Mouse (Mus musculus) right cerebral cortex, adult 18-20 months (tissue): ENCODE measurements around the gene Pdia6.

Source experiments
- DNase-seq: peaks from one replicate; pipeline ENCODE4 v3.0.0; 2022; ENCODE audit warnings: mixed read lengths

The Pdia6 gene

DNA sequence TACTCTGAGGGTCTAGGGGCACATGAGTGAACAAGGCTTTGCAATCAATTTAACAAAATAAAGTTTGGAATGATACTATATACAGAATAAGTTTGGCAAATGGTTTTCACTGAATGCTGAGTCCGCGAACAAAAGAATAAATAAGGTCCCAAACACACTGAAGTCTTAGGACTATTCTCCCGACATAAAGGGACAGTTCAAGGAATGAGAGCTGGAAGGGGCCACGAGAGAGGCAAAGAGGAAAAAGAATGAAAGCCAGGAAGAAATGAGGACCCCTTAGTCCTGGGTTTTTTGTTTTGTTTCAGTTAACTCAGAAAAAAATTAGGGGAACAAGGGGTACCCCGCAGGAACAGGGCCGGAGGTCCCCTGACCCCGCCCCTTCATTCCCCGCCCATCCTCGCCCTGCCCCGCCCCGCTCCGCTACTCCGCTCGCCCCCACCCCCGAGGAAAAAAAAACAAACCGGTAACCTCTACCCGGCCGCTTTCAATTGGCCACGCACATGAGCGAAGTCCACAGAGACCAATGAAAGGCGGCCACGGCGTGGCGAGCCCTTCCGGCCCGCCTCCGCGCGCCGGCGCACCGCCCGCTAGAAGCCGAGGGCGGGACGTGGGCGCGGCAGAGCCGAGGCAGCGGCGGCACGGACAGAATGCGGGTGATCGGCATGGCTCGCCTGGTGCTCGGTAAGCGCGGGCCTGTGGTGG is at the start of gene Pdia6:
Pdia6 (plus strand) TSS at position 575 of the 702 bp plus-strand sequence.
- peak; percentile 95 for DNase-seq

DNA sequence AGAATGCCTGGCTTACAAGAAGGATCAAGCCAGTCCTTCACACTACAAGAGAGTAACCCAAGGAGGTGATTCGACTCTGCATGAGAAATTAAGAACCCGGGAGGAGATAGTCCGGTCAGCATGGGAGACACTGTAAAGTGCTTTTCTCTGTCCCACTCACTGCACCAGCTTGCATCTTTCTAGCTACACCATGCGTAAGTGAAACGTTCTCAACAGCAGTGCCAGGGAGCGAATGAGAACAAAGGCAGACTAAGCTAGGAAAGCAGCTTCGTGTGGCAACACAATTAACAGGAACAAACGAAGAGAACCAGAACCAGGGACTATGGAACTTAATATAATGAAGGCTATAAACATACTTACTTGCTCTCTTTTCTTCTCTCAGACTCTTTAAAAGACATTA is 48.0 kb upstream of the Pdia6 start:
- DNase-seq: no peak

DNA sequence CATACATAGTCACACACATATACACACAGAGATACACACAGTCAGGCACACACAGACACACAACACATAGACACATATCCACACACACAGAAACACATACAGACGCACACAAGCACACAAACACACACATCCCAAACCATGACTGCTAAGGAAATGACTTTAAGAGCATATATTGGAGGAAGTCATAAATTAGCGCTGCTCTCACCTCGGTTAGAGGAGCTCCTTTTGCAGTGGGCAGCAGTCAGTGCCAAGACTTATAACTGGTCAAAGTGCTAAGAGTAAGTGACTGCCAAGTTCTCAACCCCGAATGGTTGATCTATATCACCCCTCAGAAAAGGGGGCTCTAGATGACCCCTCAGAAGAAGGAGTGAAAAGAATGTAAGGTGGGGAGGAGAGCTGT is 47.2 kb upstream of the Pdia6 start:
- DNase-seq: no peak

DNA sequence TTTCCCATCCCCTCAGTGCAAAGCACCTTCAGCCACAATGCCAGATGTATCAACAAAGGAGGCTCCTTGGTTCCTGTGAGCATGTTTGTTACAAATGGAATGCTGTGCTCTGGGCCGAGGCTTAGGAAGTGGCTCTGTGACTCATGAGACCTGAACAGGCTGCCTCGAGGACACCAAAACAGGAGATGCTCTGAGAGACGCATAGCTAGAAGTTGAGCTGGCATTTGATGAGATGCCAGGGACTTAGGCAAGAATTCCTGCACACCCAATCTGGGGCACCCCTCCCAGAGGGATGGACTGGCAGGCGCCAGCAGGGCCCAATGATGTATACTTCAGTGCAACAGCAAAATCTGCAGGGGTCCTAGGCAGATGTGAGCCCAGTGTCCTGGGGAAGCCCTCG is 45.7 kb upstream of the Pdia6 start:
- DNase-seq: peak; percentile 21

DNA sequence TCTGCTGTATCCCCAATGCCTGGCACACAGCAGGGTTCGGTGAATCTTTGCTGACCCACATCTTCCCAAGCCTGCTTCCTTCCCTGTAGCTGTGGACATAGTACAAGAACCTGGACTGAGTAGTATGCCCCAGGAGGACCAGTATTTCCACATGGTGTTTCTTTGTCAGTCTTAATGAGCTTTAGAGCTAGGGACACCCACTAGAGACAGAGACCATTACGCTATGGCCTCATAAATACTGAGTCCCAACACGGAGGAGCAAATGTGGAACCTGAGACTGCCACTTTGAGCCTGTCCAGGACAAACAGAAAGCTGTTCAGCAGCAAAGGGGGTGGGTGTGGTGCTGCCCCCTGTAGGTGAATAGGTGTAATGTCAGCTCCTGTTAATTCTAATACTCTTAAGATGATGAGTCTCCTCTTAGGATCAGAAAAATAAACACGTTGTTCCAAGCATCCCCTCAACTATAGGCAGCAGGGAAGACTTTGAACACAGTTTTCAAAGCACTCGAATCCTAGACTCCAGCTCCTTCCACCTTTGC is 44.4 kb upstream of the Pdia6 start:
- no peak for DNase-seq

DNA sequence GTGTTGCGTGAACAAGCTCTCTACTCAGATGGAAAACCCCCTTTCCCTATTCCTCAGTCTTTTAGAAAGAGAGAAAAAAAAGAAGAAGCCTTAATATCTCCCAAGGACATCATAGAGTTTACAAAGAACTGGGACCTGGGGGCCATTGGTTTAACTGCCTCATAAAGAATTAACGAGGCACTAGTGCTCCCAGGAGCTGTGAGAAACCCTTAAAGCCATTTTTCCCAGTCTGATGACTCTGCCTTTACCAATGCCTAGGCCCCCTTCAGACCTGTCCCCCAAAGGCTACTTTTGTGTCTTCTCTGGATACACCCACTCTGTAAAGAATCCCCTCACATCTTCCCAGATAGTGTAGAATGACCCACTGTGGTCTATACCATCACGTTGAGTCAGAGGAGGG is 43.3 kb upstream of the Pdia6 start:
- no peak for DNase-seq

DNA sequence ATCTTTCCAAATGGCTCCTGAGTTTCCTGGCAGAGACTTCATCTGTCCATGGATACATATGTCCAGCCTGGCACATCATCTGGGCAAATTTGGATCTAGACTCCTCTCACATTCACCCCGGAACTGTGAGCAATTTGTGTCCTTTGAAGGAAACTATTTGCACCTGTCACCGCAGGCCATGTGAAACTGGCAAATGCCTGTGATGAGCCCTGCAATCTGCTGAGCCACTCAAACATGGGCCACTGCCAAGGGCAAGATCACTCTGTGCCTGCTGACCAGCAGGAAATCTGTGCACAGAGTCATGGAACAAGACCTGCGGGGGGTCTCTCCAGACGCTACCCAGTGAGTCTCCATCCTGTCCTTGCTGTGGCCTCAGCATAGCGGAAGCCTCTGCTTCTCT is 41.3 kb upstream of the Pdia6 start:
- no peak for DNase-seq

DNA sequence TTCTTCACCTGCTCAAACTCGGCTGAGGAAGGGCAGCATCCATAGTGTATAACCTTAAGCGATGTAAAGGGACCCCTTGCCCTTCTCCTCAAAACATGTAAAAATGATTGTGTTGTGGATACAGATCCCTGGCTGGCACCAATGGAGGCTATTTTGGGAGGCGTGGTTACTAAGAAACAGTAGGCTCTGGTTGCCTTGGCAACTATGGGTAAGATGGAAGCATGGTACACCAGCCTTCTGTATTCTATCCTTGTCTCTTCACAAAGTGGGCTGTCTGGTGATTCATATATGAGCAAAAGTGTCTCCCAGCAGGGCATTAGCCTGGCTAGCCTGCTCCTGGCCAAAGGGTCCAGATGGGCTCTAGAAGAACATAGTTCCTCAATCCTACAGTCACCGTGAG is 38.4 kb upstream of the Pdia6 start:
- peak; percentile 81 for DNase-seq

DNA sequence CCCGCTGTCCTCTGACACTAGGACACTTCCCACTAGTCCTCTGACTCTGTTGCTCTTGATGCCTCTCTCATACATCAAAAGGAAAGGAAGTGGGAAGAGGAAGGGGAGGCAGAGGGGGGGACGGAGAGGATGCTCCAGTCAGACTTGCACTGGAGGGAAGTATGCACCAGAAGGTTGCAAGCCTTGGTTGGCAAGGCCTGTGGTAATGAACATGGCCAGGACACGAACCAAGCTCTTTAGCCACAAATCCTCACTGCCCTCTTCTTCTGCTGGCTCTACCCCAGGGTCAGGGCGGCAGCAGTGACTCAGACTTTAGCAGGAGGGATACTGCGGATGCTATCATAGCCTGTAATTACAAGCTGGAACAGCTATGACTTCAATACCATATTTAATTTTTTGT is 35.8 kb upstream of the Pdia6 start:
- DNase-seq: no peak

DNA sequence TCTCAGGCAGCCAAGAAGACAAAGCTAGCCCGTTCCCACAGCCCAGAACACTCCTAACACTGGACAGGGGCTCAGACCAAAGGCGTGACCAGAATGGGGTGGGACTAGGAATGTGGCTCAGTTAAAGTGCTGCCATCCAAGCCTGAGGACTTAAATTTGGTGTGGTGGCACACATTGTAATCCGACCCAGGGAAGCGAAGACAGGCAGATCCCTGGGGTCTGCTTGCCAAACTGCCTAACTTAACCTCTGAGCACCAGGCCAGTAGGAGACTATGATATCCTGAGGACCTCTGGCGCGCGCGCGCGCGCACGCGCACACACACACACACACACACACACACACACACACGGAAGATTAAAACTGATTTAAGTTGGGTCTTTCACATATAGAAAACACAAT is 34.8 kb upstream of the Pdia6 start:
- no peak for DNase-seq

DNA sequence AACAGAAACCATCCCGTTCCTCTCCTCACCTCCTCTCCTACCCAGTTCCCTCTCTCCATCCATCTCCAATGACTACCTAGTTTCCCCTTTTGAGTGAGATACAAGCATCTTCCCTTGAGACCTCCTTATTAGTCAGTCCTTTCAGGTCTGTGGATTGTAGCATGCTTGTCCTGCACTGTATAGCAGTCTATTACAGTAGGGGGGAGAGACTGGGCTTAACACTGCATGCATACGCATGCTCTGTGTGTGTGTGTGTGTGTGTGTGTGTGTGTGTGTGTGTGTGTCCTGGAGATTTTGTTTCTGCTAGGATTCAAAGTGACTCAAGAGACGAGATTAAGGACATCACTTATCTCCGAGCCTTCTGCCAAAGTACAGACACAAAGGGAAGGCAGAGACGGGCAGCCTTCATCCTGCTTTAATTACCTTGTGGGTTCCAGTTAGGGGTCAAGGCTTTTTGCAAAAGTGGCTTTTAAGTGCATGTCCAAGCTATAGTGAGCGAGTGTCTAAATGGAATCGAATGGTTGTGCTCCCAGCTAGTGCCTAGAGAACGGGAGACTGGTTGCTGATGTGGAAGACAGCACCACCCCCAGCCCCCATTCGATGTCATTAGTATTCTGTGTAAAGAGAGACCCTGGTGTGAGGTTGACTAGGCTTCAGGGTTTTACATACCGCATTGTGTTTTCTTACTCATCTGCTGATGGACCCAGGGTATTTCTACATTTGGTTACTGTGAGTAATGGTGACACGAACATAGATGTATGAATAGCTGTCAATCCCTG is 30.6 kb upstream of the Pdia6 start:
- DNase-seq: no peak

DNA sequence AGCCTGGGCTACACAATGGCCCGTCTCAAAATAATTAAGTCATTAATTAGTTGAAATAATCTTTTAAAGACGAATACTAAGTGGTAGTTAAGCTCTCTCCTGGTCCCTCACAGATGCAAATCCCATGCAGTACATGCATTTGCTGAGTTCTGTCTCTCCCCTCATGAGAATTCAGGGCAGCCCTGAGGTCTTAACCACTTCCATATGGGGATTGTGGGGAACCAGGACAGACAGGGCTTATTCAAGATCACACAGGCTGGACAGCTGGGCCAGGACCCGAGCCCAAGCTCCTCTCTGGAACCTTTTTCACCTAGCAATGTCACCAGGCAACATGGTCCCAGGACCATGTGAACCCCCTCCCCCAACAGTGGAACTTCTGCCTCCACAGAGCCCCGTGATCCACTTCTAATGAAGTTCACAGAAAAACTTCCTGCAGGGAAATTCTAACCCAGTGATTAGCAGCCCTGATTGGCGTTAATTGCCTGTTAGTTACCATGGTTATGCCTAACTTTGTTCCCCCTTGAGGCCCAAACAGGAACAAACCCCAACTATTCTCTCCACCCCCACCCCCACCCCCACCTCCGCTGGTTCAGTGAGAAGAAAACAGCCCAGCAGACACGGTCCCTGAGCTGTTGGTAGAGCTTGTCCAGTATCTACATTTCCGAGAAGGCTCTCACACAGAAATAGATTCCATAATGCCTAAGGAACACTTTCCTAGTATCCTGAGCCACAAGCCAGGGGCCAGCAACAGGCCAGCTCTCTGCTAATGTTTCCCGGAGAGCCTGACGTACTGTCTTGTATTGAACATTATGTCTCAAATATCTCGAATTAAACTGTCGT is 27.5 kb upstream of the Pdia6 start:
- DNase-seq: no peak

DNA sequence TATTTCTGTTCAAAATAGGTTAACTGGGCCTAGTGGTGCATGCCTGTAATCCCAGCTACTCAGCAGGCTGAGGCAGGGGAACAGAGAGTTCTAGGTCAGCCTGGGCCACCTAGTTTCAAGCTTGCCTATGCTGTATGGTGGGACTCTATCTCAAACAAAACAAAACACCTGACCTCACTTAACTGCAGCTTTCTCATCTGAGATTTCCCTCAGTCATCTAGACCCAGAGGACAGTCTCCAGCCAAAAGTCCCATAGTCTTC is 27.0 kb upstream of the Pdia6 start:
- DNase-seq: no peak

DNA sequence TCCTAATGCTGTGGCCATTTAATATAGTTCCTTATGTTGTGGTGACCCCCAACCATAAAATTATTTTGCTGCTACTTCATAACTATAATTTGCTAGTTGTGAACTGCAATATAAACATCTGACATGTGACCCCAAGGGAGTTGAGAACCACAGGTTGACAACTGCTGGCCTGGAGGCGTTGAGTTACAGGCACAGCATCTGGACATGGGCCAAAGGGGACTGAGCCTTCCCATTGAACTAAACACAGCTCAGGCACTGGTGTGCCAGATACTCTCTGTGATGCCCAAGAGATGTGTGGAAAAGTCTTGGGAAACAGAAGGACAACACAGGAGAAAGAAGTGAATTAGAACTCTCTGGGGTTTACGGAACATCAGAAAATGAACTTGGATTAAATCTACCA is 25.3 kb upstream of the Pdia6 start:
- DNase-seq: no peak

DNA sequence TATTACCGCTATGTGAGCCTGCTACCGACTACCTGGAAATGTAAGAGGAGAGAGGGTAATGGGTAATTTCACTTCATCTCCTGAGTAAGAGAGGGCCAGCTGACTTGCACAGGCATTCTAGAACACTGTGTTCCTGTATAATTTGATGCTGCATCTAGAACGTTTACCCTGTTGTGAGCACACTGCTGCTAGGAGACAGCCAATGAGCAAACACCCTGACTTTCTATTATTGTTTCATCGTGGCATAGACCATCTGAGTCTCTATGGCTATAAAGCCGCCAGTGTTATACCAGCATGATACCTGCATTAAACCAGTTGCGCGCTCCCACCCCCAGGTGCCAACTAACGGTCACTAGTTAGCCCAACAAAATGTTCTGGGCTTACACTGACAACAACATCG is 24.7 kb upstream of the Pdia6 start:
- DNase-seq: peak; percentile 54

DNA sequence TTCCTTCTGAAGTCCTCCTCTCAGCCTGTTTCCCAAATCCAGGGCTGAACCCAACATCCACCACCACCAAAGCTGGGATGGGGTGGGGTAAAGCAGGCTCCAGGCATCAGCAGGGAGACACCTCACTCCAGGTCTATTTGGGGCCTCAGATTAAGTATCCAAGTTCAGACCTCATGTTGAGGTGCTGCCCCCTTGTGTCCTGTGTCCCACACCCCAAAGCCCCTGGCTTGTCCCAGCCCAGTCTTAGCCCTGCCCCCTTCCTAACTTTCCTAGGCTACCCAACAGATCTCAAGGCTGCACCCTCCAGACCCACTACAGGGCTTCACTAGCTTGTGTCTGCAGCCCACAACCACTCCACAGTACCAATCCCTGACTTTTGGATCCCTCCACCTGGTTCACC is 24.3 kb upstream of the Pdia6 start:
- no peak for DNase-seq

DNA sequence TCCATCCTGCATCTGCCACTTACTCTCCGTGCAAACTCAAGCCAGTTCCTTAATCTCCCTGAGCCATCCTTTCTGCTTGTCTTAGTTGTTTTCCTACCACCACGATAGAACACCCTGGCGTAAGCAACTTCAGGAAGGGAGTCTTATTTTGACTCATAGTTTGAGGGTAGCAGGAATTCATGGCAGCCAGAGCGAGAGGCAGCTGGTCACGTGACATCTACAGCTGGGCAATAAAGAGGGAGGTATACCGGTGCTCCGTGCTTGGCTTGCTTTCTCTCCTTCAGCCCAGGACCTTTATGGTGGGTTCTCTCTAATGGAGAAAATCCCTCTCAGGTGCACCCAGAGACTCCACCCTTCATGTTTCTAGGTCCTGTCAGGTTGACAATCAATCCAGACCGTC is 15.4 kb upstream of the Pdia6 start:
- DNase-seq: no peak

DNA sequence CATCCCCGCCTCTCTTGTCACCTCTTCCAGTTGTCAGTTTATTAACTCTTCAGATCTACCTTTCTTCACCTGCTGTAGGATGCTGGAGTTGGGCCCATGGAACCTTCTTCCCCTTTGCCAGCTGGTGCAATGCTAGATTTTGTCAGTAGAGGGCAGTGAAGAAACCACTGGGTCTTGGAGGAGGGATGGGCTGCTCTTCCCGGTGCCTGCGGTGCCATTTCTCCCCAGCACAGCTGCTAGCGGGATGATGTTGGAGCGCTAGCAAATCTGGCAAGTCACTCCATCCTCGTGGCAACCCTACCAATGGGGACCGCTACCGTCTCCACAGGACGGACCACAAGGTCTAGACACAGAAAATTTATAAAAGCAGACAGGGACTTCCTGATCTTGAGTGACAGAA is 13.3 kb upstream of the Pdia6 start:
- peak; percentile 73 for DNase-seq

DNA sequence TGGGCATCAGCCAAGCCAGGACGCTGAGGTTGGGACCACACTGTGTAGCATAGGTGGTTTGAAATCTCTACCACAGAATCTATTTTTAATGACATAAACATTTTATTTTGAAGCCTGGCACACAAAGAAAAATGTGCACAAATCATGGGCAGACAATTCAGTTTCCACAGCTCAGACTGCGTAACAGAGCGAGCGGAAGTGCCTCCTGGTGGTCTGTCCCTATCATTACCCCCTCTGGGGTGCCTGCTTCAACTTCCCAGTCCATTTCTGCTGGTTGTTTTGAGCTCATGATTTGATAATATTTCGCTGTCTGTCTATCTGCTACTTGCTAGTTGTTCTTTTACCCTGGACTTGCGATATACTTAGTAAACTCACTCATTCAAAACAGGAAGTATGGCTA is 10.7 kb upstream of the Pdia6 start:
- DNase-seq: no peak

DNA sequence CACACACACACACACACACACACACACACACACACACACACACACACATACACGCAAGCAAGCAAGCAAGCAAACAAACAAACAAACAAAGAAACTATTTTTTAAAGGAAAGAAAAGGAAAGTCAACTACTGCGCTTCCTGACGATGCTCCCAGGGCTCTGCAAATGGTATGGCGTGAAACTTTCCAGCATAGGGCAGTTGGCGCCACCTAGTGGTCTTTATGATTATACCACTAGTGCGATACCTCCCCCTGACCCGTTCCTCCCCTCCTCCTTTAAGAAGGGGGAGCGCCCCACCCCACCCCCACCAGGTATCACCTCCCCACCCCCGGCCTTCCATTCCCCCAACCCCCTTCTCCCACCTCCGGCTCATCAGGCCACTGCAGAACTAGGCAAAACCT is 9.4 kb upstream of the Pdia6 start:
- DNase-seq: peak; percentile 73

DNA sequence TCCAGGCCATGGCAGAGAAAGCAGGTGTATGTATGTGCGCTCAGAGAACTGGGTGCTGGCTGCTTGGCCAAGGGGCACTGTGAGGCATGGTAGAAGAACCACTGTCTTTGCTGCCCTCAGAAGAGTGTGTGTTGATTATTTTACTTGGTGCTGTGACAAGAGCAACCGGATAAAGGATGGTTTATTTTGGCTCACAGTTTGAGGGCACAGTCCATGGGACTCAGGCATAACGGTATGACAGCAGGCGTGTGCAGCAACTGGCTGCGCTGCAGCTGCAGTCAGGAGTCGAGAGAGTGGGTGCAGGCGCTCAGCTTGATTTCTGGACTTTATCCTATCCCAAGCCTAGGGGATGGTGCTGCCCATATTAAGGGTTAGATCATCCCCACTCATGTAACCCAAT is 7.9 kb upstream of the Pdia6 start:
- DNase-seq: no peak

DNA sequence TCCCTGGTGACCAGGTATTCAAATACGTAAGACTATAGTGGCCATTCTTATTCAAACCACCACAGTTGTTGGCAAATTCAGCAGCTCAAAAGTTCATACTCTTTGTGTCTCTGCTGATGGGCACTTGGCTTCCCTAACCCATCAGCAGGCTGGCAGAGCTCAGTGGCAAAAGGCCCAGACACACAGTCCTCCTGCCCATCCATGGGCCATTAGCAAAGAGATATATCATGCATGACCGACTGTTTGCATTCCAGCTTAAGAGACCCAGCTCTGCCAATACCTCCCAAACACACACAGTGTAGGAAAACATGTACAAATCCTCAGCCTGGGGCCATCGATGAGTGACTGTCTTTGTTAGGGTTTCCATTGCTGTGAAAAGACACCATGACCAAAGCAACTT is 5.3 kb upstream of the Pdia6 start:
- no peak for DNase-seq

DNA sequence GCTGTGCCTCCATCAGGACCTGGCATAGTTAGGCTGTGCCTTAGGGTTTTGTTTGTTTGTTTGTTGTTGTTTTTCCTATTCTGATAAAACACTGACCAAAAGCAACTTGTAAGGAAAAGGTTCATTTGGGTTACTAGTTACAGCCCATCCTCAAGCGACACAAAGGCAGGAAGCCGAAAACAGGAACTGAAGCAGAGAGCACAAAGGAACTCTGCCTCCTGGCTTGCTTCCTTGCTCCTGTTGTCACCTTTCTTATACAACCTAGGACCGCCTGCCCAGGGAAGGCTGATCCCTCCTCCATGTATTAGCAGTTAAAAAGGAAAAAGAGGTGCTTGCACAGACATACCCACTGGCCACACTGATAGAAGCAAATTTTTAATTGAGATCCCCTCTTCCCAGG is 2.5 kb upstream of the Pdia6 start:
- DNase-seq: no peak

DNA sequence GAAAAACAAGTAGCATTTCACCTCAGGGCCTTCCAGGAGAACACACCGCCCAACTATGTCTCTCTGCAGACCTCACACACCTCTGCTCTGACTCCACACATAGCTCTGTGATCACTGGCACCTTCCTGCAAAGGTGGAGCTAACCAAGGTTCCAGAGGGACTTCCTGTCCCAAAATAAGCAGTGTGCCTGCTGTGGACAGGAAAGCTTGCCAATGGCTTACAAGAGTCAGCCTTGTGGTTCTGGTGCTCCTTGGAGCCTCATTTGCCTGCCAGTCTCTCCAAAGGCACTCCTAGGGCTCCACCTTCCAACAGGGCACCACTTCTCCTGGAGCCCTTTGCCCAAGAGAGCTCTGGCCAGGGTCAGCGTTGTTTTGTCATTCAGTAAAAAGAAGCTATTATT is 1.5 kb upstream of the Pdia6 start:
- no peak for DNase-seq
